Mouse (Mus musculus) brain, adult 10 weeks (tissue): ENCODE results near the gene Cldn14. TPM values are rescaled to one million over a fixed set of nuclear protein-coding genes. Genes with fewer than 3 reads are reported as not detected.

Experiments
- polyA plus RNA-seq: library from polyadenylated mRNA; stranded (reverse); fragments of 350-450 nt; fragmentation: Illumina TruSeq; extraction: RNeasy Lipid Tissue Mini Kit (QIAGEN cat#74804); gene quantifications from one replicate; pipeline ENCODE4 v1.2.3, GENCODE M21; 2015; ENCODE audit warnings: low read depth, low replicate concordance

The Cldn14 gene
- polyA plus RNA-seq = 1.4 TPM

DNA sequence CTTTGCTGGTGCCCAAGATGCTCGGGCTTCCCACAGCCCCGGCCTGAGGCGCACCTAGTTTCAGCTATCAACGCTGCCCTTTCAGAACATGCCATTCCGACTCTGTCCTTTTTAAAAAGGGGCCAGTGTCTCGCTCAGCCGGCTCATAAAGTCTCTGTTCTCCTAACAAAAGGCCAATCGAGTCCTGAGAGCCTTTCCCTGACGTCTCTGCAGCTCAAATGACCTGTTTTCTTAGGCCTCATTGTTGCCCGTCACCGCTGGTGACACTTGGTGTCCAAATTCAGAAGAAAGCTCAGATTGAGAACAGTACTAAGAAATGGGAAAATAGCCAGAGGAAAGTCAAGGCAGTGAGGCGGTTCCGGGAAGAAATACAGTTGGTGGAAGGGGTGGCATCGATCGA is at the start of gene Cldn14:
Gene Cldn14 (minus strand): TSS at position 101 of the 400 bp plus-strand sequence.

DNA sequence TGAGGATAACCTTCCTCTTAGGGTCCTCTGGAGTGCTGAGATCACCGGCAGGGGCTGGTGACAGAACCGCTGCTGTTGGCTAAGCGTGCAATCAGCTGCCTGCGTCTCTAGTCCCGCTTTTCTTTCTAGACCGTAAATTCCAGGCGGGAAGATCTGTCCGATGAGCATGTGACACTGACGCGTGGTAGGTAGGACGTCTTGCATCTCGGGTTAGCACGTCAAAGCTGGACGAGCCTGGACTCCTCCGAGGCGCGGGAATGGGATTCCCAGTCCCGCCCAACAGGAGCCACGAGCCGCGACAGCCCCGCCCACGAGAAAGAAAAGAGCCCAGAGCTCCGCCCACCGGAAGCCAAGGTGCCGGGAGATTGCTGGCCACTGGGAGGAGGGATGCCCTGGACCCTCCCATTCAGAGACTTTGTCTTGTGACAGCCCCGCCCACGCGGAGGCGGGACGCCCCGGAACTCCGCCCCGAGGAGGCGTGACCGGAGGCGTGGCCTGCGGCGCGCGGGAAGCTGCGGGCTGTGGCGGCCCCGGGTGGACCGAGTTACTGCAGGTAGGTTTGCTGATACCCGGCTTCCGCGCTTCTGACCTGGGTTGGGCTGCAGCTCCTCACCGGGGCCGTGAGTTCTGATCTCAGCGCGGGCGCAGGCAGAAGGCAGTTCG is 125.1 kb downstream of the Cldn14 start, which contains the start of gene Chaf1b:
Gene Chaf1b (plus strand): TSS at position 479 of the 663 bp plus-strand sequence.

Other genes starting within 250 kb of the Cldn14 start
- gene Morc3, start 176.7 kb downstream of the Cldn14 start, polyA plus RNA-seq = 20.6 TPM
- 0.58 TPM for gene Chaf1b, start 124.9 kb downstream of the Cldn14 start, polyA plus RNA-seq
- not detected for gene Sim2, start 76.1 kb upstream of the Cldn14 start, polyA plus RNA-seq